Mouse (Mus musculus) bone marrow macrophage, adult 2 months (primary cell): ENCODE results near the gene Cs. TPM values are rescaled to one million over a fixed set of nuclear protein-coding genes. Genes with fewer than 3 reads are reported as not detected.

Experiments used
- H3K27ac ChIP-seq: 2 replicates; pipeline ENCODE4 v1.5.1; 2012; ENCODE audit warnings: low read depth, low read length; ENCODE audit not compliant: insufficient read depth
- H3K4me1 ChIP-seq: 2 replicates; pipeline ENCODE4 v1.6.1; 2012; ENCODE audit warnings: low read length; ENCODE audit not compliant: control insufficient read depth, insufficient read depth
- H3K4me3 ChIP-seq: 2 replicates; pipeline ENCODE4 v1.5.1; 2012; ENCODE audit warnings: mild to moderate bottlenecking, low read length, moderate library complexity; ENCODE audit not compliant: insufficient read depth
- CTCF ChIP-seq: IDR thresholded peaks from 2 replicates; pipeline ENCODE4 v1.5.1; 2012; ENCODE audit warnings: low read depth, mild to moderate bottlenecking, low read length, moderate library complexity
- POLR2A ChIP-seq: IDR thresholded peaks from 2 replicates; pipeline ENCODE4 v1.6.1; 2012; ENCODE audit warnings: mild to moderate bottlenecking, low read depth, low read length, borderline replicate concordance
- polyA plus RNA-seq: library from polyadenylated mRNA; stranded (reverse); fragments of >200 nt; gene quantifications from 2 replicates; pipeline ENCODE4 v1.2.4, GENCODE M21; 2012; ENCODE audit not compliant: missing spikeins, insufficient read depth, insufficient read length

The Cs gene
- polyA plus RNA-seq, 1 experiment = 109 TPM

DNA sequence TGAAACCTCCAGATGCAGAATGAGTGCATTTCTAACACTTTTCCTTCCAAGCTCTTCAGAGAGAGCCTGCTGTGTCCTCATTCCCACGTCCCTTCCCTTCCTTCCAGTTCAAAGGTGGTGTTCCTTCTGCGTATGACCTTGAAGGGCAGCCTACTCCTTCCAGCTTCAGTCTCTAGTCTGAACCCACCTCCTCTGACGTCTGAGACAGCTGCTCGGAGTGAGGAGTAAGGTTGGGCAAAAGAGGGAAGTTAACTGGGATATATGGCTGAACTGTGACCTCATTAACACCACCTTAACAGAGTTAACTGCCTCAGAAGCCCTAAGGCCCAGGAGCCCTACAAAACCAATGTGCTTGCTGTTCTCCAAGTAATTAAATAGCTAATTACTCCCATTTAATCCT lies 33.1 kb downstream of the Cs start:
- Histone ChIP-seq H3K4me1 (peaks cover 42% of the 10 kb centered on the region), H3K27ac (peak overlapping the region; percentile 43), H3K4me3 (no peak overlapping the region; the same call in 1 of the 2 replicates)
- no peak for TF ChIP-seq POLR2A
- no peak for TF ChIP-seq CTCF

DNA sequence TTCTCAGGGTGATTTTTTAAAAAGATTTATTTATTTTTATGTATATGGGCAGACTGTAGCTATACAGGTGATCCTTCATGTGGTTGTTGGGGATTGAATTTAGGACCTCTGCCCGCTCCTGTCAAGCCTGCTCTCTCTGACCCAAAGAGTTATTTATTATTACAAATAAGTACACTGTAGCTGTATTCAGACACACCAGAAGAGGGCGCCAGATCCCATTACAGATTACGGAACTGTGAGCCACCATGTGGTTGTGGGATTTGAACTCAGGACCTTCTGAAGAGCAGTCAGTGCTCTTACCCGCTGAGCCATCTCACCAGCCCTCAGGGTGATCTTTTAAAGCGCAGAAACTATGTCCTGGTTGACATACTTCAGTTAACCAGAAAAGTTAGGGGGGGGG lies 34.6 kb downstream of the Cs start:
- H3K4me3 ChIP-seq = no peak overlapping the region
- peaks cover 50% of the 10 kb centered on the region for H3K4me1 ChIP-seq
- peak overlapping the region; percentile 58 for H3K27ac ChIP-seq
- TF ChIP-seq POLR2A (no peak), CTCF (peak; percentile 47)

DNA sequence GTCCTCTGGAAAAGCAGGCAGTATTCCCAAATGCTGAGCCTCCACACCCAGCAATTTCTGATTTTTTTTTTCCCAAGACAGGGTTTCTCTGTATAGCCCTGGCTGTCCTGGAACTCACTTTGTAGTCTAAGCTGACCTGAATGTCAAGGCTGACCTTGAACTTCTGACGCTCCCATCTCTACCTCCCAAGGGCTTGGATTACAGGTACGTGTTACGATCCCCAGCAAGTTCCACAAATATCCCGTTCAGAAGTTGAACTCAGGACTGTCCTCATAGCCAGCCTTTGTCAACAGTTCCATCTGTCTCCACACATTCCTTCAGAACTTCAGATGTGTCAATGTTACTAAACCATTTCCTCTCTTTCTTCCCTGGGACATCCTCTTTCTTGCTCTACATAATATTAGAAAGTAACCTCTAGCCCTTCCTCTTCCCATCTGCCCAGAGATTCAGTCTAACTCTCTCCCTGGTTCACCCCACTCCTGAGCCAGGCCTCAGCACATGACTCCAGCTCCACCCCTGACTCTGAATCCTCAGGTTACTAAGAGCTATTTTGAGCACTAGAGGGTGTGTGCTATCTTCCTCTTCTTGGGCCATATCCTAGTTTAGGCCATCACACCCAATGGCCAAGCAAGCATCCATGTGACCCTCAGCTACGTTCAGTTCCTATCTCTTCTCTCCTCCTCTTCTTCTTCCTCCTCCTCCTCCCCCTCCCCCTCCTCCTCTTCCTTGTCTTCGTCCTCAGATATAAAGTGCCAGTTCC lies 35.6 kb downstream of the Cs start:
- TF ChIP-seq CTCF = no peak
- no peak for TF ChIP-seq POLR2A
- H3K4me1 ChIP-seq = peaks cover 48% of the 10 kb centered on the region
- H3K27ac ChIP-seq = peak overlapping the region; percentile 96
- no peak overlapping the region for H3K4me3 ChIP-seq

DNA sequence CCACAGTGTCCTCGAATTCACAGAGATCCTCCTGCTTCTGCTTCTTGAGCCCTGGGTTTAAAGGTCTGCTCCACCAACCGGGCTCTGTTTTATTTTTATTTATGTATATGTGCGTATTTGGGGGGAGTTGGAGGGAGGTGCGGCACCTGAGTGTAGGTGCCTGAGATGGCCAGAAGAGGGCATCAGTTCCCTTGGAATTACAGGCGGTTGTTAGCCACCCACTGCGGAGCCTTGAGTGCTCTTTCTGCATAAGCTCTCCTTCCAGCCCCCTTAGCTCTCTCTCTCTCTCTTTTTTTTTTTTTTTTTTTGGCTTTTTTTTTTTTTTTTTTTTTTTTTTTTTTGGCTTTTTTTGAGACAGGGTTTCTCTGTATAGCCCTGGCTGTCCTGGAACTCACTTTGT lies 36.9 kb downstream of the Cs start:
- Histone ChIP-seq H3K27ac (peak overlapping the region; percentile 96), H3K4me1 (peaks cover 56% of the 10 kb centered on the region), H3K4me3 (no peak overlapping the region)
- TF ChIP-seq CTCF (0 out of 2 replicates have a peak, but pooled peaks have one; percentile 20), POLR2A (no peak)

DNA sequence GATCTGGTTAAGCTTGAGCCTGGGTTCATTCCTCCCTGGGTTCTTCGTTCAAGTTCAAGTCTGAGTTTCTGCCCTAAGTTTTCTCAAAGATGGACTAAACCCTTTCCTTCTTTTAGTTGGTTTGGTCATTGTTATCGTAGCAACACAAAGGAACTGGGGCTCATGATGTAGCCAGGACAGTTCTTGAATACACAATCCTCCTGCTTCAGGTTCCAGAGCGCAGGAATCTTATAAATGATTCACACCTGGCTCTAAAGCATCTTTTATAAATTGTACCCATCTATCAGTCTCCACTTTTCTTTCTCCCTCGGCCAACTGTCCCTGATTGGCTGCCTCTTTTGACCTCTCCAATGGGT lies 38.5 kb downstream of the Cs start:
- Histone ChIP-seq H3K4me3 (peak overlapping the region; percentile 91), H3K4me1 (peaks cover 40% of the 10 kb centered on the region), H3K27ac (peak overlapping the region; percentile 91)
- TF ChIP-seq POLR2A = no peak
- TF ChIP-seq CTCF = no peak

DNA sequence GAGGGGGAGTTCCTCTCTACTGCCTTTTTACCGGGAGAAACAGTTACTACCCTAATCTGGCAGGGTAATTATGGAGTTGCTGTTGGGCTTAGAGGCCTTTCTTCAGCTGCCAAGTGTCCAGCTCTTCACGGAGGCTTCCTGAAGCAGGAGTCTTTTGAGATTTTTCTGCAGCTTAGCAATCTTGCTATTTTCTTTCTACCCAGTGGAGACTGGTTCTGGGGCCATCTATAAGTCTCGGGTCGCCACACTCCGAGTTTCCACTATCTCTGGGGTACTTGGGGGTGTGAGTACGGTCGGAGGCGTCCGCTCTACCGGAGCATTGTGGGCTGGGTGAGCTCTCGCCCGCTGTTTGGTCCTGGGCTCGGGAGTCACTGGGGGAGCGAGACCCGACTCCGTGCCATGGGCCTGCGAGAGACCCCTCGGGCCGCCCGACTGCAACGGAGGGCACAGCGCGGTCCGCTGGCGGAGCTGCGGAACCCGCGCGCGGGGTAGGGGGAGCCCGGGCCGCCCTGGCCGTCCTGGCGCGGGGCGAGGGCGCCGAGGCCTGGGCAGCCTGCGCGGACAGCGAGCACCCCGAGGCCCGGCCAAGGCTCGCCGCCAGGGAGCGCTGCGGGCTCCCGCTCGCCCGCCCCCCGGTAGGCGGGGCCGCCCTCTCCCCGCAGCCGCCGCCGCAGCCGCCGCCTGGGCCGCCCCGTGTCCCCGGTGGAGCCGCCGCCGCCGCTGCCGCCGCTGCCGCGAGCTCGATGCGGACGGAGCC lies 39.1 kb downstream of the Cs start, which contains the start of gene Ankrd52:
Gene Ankrd52 (plus strand): TSS at position 661 of the 757 bp plus-strand sequence.
- Histone ChIP-seq H3K4me1 (peaks cover 36% of the 10 kb centered on the region), H3K27ac (peak within 1 kb of the TSS; percentile 91), H3K4me3 (peak within 1 kb of the TSS; percentile 91)
- TF ChIP-seq CTCF = no peak
- 0 out of 2 replicates have a peak, but pooled peaks have one; percentile 4 for TF ChIP-seq POLR2A

DNA sequence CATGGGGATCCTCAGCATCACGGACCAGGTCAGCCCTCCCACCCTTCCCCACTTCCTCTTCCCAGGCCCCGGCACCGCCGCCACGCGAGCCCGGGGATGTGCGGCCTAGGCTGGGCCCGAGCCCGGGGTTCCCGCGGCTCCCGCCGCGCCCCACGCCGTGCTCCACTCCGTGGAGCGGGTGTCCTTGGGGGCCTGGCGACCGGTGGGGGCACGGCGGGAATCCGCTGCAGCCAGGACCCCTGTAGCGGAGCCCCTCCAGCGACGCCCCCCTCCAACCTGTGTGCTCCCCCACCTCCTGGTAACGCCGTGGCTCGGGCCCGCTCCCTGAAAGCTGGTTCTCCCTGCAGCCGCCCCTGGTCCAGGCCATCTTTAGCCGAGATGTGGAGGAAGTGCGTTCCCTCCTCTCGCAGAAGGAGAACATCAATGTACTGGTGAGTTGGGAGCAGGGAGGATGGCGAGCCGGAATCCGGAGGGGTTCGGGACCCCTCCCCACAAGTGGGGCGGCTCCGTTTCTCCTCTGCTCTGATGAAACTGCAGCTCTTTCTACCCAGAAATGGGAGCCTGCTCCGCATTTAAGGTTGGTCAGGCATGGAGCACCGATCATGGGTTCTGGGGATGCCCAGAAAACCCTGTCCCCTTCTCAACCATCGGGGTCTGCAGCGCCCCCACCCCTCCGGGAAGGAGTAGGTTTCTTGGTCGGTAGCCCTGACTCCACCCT lies 39.8 kb downstream of the Cs start:
- peak overlapping the region; percentile 70 for H3K27ac ChIP-seq
- peak overlapping the region; percentile 91 for H3K4me3 ChIP-seq
- no peak for TF ChIP-seq POLR2A
- TF ChIP-seq CTCF = no peak
- H3K4me1 ChIP-seq = peaks cover 33% of the 10 kb centered on the region

DNA sequence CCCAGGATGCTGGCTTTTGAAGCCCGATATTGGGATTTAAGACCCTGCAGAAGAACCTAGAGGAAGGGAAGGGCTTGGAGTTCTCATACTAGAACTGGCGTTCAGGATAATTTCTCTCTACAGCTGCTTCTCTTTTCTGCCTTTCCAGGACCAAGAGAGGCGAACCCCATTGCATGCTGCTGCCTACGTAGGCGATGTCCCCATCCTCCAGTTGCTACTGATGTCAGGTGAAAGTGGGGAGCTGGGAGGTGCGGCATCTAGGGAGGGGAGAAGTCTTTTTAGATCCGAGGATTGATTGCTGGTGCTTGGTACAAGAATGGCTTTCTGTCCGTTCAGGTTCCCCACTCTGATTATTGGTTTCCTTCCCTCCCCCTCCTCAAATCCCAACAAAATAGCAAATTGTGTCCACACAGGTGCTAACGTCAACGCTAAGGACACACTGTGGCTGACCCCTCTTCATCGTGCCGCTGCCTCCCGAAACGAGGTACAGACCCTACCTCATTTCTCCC lies 40.5 kb downstream of the Cs start:
- Histone ChIP-seq H3K4me1 (peaks cover 29% of the 10 kb centered on the region), H3K27ac (peak overlapping the region; percentile 70; the same call in 1 of the 2 replicates), H3K4me3 (peak overlapping the region; percentile 91)
- TF ChIP-seq POLR2A = no peak
- TF ChIP-seq CTCF = no peak

DNA sequence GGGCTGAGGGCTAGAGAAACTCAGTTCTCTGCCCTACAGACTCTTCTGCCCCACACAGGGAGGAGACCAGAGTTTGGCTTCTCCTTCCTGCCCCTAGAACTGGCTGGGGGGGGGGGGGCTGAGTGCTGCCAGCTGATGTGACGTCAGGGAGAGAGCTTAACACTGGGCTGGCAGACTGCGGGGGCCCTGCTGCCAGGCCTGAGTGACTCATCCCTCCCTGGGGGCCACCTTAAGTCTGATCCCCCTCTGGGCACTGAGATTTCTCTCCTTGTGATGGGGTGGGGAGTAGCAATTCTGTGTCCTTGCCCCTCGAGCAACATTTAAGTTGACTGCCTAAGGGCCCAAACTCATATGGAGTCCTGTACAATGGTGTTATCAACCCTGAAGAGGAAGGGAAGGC lies 40.9 kb downstream of the Cs start:
- H3K27ac ChIP-seq = no peak overlapping the region

More for the DNA sequence above, 40.9 kb downstream of the Cs start:
- H3K4me3 ChIP-seq = peak overlapping the region; percentile 91
- H3K4me1 ChIP-seq = peaks cover 28% of the 10 kb centered on the region
- no peak for TF ChIP-seq CTCF
- no peak for TF ChIP-seq POLR2A
